Mouse (Mus musculus) hematopoietic stem cell, adult 5-6 weeks (primary cell): ENCODE measurements around the gene Slc4a3. TPM values are rescaled to one million over a fixed set of nuclear protein-coding genes. Genes with fewer than 3 reads are reported as not detected.

Source experiments
- ATAC-seq, 2 experiments: fragments of 125-278 bp in 1 of 2; replicated peaks in 1 of 2; 2 replicates each; pipeline ENCODE4 v1.8.0; 2016 to 2017; ENCODE audit warnings: inconsistent platforms in 2 of 2, mild to moderate bottlenecking in 2 of 2, moderate number of reproducible peaks in 2 of 2, low read depth in 1 of 2, moderate TSS enrichment in 1 of 2; ENCODE audit not compliant: low FRiP score in 2 of 2, poor library complexity in 2 of 2, severe bottlenecking in 2 of 2, insufficient read depth in 1 of 2, low TSS enrichment in 1 of 2
- total RNA-seq: library from RNA; stranded (forward); fragments of 172-1452, 232-1000 nt; gene quantifications from 2 replicates; pipeline ENCODE4 v1.2.3, GENCODE M21; 2017

Gene Slc4a3
- 0.20 and 0.38 TPM in 2 replicates for total RNA-seq

DNA sequence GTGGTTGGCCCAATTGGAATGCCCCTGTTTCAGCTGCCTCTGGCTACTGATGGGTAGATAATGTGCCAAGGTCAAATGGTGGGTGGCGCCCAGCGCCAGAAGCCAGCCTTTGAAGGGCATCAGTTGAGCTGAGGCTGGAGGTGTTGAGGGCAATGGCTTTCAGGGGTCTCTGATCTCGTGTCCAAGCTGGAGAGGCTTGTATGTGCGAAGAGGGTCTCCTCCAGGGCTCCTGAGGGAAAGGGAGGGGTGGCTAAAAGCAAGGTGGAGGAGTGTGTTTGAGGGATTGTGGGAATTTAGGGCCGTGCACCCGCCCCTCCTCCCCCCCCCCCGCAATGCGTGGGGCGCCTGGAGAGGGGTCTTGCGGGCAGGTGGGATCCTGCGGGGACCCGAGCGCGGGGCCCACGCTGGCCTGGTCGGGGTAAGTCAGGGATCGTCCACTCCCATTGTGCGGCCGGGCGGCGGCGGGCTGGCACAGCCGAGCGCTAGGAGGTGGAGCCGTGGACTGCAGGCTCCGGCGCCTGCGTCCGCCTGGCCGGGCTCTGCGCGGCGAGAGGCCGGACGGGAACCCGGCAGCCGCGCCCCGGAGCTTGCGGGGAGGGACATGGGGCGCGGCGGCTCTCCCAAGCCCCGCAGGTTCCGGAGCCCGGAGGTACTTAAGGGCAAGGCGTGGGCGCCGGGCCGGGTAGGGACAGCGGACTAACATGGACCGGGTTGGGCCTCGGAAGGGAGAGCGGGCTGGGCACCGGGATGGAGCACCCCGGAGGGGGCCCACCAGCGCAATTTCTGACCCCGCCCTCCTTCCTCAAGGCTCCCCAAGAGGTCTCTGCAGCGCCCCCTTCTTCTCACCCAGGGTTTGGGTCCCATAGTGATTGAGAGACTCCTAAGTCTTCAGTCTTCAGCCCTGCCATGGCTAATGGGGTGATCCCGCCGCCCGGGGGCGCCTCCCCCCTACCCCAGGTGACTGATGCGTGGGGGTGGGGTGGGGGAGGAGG, at the start of gene Slc4a3:
Gene Slc4a3, plus strand, starts transcription at position 302 of the 992 bp plus-strand sequence.
- peak; percentile 23 to 58; a peak in 3 of 4 replicates for ATAC-seq

DNA sequence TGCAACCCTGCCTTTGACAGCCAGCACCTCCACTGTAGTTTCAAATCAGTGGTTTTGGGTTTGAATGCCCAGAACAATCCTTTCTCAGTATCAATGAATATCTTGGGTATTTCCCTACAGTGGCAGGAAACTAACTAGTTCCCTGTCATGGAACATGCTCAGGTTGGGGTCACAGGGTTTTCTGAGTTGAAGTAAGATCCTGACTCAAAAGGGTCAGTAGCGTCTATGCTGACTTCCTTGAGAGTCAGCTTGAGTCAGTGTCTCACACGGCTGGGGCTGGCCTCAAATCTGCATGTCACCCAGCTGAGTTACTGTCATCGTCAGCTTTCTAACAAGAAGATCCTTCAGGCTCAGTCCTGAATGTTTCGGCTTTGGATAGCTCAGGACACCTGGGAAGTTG, 47.2 kb upstream of the Slc4a3 start:
- ATAC-seq: no peak

DNA sequence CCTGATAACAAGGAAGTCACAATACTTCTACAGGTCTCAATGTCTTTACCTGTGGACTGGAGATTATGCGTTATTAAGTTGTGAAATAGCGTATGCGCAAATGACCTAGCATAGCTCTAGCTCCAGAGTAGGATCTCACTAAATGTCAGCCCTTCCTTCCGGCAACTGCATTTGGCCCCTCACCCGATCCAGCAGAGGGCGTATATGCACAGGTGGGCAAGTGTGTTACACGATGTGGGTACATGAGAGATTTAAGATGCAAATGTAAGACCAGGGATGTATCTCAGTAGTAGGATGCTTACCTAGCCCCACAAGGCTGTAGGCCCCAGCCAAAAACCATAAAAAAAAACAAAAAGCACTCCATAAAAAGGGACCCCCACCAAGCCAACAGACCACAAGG, 46.6 kb upstream of the Slc4a3 start:
- no peak for ATAC-seq

DNA sequence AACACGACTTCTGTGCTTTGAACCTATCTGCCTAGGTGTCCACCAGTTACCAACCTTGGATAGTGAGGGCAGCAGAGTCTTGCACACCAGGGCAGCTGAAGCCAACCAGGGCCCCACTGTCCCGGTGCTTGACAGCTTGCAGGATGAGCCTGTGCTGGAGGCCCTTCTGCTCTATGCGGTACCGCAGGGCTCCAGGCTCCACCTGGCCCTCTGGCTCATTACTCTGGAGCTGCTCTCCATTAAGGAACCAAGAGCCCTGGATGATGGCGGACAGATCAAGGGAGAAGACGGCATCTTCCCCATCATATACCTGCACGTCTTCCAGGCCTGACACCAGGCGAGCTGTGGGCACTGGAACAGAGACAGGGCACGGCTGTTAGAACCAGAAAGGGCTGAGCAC, 44.2 kb upstream of the Slc4a3 start:
- ATAC-seq: no peak

DNA sequence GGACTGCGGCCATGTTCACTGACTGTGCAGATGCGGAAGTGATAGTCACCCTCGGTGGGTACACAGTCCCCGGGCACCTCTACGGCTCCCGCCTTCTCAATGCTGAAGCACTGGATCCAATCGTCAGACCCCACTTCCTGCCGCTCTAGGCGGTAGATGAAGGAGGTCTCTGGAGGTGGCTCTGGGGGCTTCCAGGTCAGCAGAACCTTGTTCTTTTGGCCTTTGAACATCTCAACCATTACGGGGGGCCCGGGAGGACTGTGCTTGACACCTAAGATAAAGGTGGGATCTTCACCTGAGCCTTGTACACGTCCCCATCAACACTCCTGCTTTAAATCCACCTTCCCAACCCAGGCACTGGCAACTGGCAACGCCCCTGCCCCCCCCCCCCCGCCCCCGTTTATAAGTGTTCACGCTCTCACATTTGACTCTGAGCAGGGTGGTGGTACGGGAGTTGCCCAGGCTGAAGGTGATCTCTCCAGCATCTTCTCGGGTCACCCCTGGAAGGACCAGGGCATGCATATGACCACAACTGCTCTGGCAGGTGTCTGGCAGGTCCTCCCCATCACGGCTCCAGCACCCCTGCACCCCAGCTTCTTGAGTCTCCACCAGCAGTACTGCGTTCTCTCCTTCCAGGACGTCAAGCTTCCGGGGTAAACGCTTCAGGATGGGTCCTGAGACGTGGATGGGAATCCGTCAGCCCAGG, 43.0 kb upstream of the Slc4a3 start:
- ATAC-seq: no peak

DNA sequence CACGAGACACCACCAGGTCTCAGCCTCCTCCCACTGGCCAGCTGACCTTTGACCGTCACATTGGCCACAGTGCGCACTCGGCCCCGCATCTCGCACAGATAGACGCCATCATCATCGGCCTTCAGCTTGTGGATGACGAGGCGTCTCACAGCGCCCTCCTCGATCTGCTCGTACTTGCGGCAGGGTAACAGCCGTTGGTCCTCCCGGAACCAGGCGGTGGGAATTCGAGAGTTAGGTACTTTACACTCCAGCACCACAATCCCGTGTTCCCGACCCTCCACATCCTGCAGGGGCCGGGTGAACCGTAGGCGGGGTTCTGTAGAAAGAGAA, 42.5 kb upstream of the Slc4a3 start:
- ATAC-seq: no peak

DNA sequence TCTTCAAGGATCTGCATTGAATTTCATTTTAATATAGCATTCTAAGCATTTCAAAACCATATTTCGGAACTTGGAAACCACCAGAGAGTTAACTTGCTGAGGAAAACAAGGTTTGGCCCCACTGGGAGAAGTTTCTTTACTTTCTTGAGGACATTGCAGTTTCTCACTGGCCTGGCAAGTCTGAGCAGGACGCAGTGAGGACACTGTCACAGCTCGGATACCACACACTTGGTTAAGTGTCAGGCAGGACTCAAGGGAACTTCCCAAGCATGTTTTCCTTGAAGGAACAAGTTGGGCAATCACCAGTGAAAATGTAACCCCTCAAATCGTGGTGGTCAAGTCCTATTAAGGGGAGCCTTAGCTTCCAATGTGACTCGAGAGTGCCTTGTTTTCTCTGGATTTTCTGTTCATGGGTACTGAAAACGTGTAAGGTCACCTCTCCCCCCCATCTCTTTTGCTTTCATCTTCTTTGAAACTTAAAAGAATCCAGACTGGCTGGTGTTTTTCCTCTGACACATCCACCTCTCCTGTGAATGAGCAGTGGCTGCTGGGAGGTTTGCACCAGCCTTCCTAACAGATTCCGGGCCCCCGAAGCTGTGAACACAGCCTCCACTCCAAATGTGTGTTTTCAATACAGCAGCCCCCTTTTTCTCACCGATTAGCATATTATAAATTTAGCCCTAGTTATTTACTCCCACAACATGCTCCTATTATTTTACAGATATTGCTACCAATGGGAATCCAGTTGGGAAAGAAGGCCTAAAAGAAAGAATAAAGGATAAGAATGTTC, 41.6 kb upstream of the Slc4a3 start:
- no peak for ATAC-seq

DNA sequence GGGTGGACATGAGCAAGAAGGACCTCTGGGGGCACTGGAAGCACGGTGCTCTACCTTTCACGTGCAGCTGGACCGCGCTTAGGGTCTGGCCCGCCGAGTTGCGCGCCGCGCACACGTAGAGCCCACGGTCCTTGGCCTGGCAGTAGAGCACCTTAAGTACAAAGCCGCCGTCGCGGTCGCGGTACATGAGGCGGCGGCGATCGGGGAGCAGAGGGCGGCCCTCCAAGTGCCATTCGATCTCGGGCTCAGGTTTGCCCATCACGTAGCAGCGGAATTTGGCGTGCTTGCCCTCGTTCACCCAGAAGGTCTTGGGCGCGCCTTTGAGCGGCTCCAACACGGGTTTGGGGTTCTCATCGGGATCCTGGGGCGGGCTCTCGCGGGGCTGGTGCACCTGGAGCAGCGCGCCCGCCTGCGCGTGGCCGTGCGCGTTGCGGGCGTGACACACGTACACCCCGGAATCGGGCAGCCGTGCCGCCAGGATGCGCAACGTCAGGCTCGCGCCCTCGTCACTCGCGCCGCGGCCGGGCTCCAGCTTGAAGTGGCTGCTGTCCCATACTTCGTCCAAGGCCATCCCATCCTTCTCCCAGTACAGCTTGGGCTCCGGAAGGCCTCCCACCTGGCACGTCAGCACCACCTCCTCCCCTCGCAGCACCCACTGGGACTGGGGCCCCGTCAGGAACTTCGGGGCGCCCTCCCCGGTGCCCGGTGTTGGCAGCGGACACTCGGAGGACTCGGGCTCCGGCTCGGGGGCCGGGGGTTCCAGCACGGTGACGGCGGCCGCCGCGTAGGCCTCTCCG, 40.7 kb upstream of the Slc4a3 start:
- peak in 1 of 2 experiments; percentile 16; a peak in 2 of 4 replicates for ATAC-seq

DNA sequence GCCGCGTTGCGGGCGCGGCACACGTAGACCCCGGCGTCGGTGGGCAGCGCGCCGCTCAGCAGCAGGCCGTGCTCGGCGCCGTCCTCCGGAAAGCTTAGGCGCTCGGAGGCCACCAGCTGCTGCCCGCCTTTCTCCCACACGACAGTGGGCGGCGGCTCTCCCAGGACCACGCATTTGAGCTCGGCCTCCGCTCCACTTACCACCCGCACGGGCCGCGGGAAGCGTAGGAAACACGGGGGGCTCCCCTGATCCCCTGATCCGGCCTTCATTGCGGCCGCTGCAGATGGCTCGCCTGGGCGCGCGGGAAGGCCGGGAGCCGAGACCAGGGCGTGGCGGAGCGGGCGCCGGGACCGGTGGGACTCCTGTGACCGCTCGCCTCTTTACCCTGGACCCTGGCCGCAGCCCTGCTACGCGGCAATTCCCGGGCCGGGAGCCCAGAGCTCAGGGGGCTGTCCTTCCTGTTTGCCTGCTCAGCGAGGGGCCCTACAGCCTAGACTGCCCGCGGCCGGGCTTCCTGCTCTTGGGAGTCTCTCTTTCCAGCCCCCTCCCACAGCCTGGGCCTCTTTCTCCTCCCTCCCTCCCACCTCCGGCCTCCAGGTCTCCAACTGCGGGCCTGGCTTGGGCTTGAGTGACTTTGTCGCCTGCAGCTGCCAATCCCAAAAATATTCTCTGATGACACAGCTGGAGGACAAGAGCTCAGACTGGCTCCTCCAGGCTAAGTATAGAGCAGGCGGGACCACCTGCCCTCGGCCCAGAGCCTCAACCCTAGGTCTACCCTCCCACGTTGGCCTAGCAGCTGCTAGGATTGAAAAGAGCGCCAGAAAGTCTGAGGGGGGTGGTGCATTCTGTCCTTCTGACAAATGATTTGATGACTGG, 39.9 kb upstream of the Slc4a3 start, which contains the start of gene Obsl1:
Gene Obsl1, minus strand, starts transcription at position 497 of the 876 bp plus-strand sequence.
- 0 out of 4 replicates have a peak, but pooled peaks have one; percentile 7 to 13 for ATAC-seq

DNA sequence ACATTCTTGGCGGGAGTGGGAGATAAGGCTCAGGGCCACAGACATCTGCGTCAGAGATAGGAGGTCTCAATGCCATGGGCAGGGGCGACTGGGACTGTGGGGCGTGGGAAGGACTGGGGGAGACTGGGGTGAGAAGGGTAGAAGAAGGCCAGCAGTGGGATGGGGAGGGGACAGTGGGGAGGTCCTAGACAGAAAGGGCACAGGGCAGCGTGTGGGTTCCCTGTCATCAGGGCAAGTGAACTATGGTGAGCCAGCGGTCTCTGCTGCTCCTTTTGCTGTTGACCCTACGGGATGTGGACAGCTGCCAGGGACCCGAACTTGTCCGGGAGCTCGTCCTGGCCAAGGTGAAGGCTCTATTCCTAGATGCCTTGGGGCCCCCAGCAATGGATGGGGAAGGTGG, 39.1 kb upstream of the Slc4a3 start, which contains the start of gene Inha:
Gene Inha, plus strand, starts transcription at position 72 of the 400 bp plus-strand sequence.
- ATAC-seq: no peak

DNA sequence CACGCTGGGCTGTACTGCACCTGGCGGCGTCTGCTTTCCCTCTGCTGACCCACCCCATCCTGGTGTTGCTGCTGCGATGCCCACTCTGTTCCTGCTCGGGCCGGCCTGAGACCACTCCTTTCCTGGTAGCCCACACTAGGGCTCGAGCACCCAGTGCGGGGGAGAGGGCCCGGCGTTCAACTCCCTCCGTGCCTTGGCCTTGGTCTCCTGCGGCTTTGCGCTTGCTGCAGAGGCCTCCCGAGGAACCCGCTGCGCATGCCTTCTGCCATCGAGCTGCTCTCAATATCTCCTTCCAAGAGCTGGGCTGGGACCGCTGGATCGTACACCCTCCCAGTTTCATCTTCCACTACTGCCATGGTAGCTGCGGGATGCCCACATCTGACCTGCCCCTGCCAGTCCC, 36.5 kb upstream of the Slc4a3 start:
- no peak for ATAC-seq

DNA sequence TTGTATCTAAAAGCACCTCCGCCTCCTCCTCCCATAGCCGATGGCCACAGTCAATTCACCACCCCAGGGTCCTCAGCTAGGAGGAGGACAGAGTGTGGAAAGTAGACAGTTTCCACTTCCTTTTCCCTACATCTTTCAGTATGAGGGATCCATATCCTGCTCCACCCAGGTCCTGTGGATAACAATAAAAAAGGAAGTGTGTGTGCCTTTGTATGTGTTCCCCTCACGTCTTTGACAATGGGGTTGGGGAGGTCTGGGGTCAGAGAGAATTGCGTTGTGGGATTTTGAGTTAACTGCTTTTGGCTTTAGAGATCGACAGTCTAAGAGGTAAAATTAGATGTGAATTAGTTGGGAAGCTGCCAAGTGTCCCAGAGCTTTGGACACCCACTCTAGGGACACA, 35.9 kb upstream of the Slc4a3 start:
- no peak for ATAC-seq

DNA sequence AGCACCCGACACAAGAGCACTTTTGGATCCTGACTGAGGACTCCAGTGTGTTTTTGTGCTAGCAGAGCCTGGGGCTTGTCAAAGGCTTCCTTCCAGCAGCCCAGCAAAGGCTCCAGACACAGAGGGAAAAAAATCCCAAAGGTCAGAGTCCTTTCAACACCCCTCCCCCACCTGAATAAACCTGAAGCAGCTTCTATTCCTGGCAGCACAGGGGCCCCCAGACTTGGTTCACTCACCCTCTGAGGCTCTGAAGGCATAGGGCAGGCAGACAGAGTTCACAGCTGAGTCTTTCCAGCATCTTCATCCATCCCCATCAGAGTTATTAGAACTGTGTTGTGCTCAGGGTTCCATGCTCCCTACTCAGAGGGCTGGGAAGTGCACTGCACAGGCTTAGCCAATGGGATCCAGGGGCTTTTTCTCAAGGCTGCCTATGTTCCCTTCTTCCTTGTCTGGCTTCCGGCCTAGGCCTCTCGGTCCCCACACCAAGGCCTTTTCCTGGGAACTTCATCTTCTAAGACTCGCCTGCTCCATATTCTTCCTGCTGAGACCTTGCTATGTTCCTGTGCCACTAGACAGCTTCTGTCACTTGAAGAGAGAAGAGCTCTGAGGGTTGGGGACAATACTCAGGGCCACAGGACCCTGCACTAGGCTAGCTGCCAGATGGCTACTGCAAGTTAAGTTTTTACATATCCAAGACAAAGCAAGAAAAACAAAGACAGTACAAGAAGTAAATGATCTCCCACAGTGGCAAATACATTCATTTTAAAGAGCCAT, 34.4 kb upstream of the Slc4a3 start:
- ATAC-seq: no peak

DNA sequence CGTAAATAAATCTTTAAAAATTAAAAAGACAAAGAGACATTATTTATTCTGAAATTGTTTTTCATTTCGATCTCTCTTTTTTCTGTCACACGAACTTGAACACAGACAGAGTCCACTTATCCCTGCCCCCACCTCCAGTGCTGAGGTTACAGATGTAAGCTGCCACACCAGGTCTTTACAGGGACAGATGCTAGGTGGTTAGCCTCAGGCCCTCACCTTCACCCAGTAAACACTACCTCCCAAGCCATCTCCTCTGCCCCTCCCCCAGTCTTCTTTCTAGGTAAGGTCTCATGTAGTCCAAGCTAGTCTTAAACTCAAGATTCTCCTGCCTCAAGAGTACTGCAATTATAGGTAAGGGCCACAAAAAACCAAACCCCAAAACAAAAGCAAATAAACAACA, 33.5 kb upstream of the Slc4a3 start:
- ATAC-seq: no peak

DNA sequence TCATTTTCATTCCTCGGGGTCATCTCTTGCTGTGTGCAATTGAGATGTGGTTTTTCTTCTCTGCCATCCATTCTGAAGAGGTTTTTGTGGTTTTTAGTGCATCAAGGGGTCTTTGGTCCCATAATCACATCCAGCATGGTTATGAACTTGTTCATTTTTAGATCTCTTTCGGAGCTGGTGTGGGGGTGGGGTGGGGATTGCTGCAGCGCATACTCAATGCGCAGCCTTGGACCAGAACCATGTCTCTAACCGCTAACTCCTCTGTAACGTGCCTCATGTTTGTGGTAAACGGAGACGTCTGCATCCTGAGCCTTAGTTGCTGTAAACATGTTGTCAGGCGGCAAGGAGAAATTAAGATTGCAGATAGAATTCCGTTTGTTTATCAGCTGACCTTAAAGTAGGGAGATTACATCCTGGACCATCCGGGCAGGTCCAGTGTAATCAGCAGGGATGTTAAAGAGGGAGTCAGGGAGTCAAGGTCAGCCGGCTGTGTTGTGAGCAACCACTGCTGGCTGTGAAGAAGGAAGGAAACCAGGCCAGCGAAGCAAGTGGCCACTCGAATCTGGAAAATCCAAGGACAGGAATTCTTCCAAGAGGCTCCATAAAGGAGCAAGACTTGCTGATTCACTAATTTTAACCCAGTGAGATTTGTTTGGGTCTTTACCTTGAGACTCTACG, 29.2 kb upstream of the Slc4a3 start:
- ATAC-seq: no peak
